Mouse (Mus musculus) embryonic facial prominence, embryonic 13.5 days (tissue): ENCODE data around the gene Sf3b4. TPM values are rescaled to one million over a fixed set of nuclear protein-coding genes. Genes with fewer than 3 reads are reported as not detected.
A peak's percentile ranks its signal among the peaks of the same experiment; 100 is the strongest.
"Not testable (repeated sequence)": the region's sequence is repeated elsewhere in the genome, so short reads cannot be mapped to it uniquely, and the experiment has no call there.

Experiments
- ATAC-seq: fragments of 200-750 bp; cut with Nextera tagmentation; 2 replicates; pipeline ENCODE4 v1.8.0; 2017; ENCODE audit warnings: low read depth; ENCODE audit not compliant: insufficient number of reproducible peaks, insufficient read depth, low FRiP score, low TSS enrichment
- H3K27ac ChIP-seq: fragments of 300-500 bp; sonication (generic); 2 replicates; pipeline ENCODE4 v1.5.1; 2015; ENCODE audit warnings: moderate library complexity, mild to moderate bottlenecking, inconsistent platforms
- H3K27me3 ChIP-seq: fragments of 300-500 bp; sonication (generic); 2 replicates; pipeline ENCODE4 v1.6.1; 2015; ENCODE audit warnings: mild to moderate bottlenecking, inconsistent platforms
- H3K36me3 ChIP-seq: fragments of 300-500 bp; sonication (generic); 2 replicates; pipeline ENCODE4 v1.6.1; 2015; ENCODE audit warnings: mild to moderate bottlenecking, inconsistent platforms
- H3K4me1 ChIP-seq: fragments of 300-500 bp; sonication (generic); 2 replicates; pipeline ENCODE4 v1.6.1; 2015; ENCODE audit warnings: inconsistent platforms
- H3K4me2 ChIP-seq: fragments of 300-500 bp; sonication (generic); 2 replicates; pipeline ENCODE4 v1.6.1; 2015; ENCODE audit warnings: moderate library complexity, mild to moderate bottlenecking, inconsistent platforms
- H3K4me3 ChIP-seq: fragments of 300-500 bp; sonication (generic); 2 replicates; pipeline ENCODE4 v1.5.1; 2015; ENCODE audit warnings: mild to moderate bottlenecking, inconsistent platforms
- H3K9ac ChIP-seq: fragments of 300-500 bp; sonication (generic); 2 replicates; pipeline ENCODE4 v1.6.1; 2015; ENCODE audit warnings: mild to moderate bottlenecking, inconsistent platforms
- H3K9me3 ChIP-seq: fragments of 300-500 bp; sonication (generic); 2 replicates; pipeline ENCODE4 v1.6.1; 2016; ENCODE audit warnings: inconsistent platforms
- WGBS: fragments of 180-500 bp; shearing (Covaris S2); methylation state at CpG from one replicate; pipeline ENCODE4 v1.1.7; 2015; ENCODE audit warnings: mixed read lengths; 5-methylcytosine and 5-hydroxymethylcytosine counted together
- polyA plus RNA-seq: library from polyadenylated mRNA; unstranded; fragments of >200 nt; fragmentation: Nextera tagmentation; extraction: Ambion mirVana; gene quantifications from 2 replicates; pipeline ENCODE4 v1.2.1, GENCODE M21; 2015

The Sf3b4 gene
- polyA plus RNA-seq, 1 experiment from 2014 or later = 184 TPM

DNA sequence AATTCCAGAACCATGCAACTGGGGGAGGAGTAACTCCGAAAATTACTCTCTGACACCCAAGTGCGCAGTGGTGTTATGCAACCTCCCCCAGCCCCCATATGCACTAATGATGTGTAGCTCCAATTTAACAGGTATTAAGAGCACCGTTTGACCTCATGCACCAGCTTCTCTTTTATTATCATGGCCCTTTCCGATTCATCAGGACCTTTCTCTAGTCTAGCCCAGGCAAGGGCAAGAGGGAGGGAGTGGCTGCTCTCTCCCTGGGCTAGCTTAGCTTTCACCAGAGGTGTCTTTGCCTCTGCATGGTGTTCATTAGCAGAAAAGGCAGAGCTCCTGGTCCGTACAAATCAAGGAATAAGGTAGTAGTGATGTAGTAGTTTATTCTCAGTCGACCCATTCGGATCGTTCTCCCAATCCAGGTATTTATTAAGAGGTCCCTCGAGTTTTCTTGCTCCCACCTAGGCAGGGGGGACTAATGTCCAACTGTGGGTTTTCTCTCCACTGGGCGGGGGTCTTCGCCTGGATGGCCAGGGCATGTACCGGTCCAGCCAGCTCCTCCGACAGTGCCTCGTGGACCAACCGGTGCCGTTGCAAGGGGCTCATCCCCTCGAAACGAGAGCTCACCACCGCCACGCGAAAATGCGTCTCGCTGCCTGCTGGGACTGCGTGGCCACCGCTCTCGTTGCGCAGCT, 24.5 kb downstream of the Sf3b4 start:
- ATAC-seq = no peak; the same call in 1 of the 2 replicates
- peak overlapping the region; percentile 63 for H3K4me3 ChIP-seq
- 17% methylated on average over 27 of the region's 27 CpGs for WGBS

DNA sequence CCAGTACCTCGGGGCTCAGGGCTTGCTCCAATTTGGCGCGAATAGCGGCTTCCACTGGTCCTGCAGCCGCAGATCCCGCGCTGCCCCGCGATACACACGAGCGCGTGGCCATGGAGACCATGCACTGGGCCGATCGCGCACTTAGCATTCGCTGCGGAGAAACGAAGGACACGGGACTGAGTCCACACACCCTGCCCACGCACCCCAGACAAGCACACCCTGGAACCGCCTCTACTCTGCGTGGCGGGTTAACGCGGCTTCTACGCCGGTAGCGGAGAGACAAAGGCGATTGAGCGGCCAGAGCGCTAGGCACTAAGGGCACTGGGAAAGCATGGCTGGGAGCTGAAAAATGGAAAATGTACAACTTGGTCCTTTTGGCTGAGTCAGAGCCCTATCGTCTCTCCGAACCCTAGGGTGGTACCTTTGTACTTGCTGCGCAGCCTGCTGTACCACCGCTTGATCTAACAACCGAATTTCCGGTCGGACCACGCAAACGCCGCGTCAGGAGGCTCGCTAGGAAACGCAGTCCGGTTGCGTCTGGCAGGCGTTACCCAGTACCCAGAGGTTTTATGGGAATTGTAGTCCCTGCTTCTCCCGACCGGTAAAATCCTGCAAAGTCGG, 25.1 kb downstream of the Sf3b4 start:
- H3K4me2 ChIP-seq = peak overlapping the region; percentile 96
- no peaks in the 10 kb centered on the region for H3K9me3 ChIP-seq
- H3K9ac ChIP-seq = peak overlapping the region; percentile 88
- peak overlapping the region; percentile 63 for H3K4me3 ChIP-seq
- peak; percentile 89 for ATAC-seq
- H3K4me1 ChIP-seq = peaks cover 19% of the 10 kb centered on the region
- peak overlapping the region; percentile 96 for H3K27ac ChIP-seq
- H3K27me3 ChIP-seq = no peaks in the 10 kb centered on the region
- H3K36me3 ChIP-seq = peaks cover 9% of the 10 kb centered on the region; the same call in 1 of the 2 replicates
- WGBS = under 1% methylated on average over 50 of the region's 50 CpGs

More for the DNA sequence above, 24.5 kb downstream of the Sf3b4 start:
- Histone ChIP-seq H3K9ac (peak overlapping the region; percentile 88), H3K27me3 (no peaks in the 10 kb centered on the region), H3K9me3 (no peaks in the 10 kb centered on the region), H3K27ac (peak overlapping the region; percentile 96), H3K4me2 (peak overlapping the region; percentile 96), H3K36me3 (peaks cover 9% of the 10 kb centered on the region; the same call in 1 of the 2 replicates), H3K4me1 (peaks cover 19% of the 10 kb centered on the region)

DNA sequence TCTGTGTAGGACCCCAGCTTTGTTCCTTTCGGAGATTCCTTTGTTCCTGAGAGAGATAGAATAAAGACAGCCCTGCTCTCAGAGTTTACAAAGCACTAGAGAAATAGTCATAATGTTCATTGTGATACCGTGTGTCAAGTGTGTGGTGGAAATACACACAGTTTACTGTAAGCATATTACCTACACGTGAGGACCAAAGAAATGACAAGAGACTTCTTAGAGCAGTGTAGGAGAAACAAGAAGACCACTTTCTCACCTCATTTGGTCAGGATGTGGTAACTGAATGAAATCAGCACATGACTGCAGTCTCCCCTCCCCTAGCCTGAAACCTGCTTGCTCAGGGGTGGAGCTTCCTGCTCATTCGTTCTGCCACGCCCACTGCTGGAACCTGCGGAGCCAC, 26.0 kb downstream of the Sf3b4 start:
- Histone ChIP-seq H3K4me2 (peak overlapping the region; percentile 96), H3K27ac (0 out of 2 replicates have a peak overlapping the region, but pooled peaks have one; percentile 57), H3K36me3 (peaks cover 9% of the 10 kb centered on the region; the same call in 1 of the 2 replicates), H3K9me3 (no peaks in the 10 kb centered on the region), H3K4me3 (peak overlapping the region; percentile 63), H3K4me1 (peaks cover 16% of the 10 kb centered on the region), H3K9ac (peak overlapping the region; percentile 59; the same call in 1 of the 2 replicates), H3K27me3 (no peaks in the 10 kb centered on the region)
- WGBS = 3% methylated on average over 6 of the region's 6 CpGs
- no peak for ATAC-seq

DNA sequence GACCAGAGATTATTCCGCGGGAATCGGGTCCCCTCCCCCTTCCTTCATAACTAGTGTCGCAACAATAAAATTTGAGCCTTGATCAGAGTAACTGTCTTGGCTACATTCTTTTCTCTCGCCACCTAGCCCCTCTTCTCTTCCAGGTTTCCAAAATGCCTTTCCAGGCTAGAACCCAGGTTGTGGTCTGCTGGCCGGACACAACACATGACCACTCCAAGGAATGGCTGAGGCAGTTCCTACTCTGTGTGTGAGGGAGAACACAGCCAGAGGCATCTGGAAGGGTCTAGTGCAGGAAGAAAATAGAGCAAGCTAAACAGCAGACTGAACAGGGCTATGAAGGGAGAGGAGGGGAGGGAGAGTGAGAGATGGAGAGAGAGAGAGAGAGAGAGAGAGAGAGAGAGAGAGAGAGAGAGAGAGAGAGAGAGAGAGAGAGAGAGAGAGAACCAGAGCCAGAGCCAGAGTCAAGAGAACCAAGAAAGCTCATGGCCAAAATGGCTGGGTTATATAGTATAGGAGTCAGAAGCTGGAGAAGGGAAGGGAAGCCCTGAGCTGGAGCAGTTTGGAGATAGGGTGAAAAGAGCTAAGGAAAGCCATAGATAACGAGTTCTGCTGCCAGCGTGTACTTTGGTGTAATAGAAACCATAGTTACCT, 26.6 kb downstream of the Sf3b4 start:
- peak overlapping the region; percentile 96 for H3K4me2 ChIP-seq
- H3K9me3 ChIP-seq, H3K27me3 ChIP-seq, ATAC-seq, H3K36me3 ChIP-seq, H3K27ac ChIP-seq, H3K9ac ChIP-seq, H3K4me3 ChIP-seq: not testable (repeated sequence)
- H3K4me1 ChIP-seq = peaks cover 16% of the 10 kb centered on the region
- 20% methylated on average over 8 of the region's 8 CpGs for WGBS

DNA sequence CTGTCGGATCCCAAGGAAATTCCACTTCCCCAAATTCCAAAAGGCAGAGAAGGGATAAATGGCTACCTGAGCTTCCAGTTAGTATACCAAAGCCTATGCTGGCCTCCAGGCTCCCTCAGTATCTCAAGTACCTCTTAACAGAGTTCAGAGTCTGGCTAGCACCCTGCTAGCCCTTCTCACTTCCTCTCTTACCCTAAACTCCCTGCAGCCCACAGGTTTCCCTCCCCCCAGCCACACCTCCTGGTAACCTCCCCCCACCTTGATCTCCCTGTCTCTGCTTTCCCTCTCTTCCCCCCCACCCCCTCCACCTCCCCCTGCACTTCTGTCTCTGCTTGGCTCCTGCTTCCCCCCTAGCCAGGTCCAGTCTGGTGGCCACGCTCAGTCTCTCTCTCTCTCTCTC, 27.6 kb downstream of the Sf3b4 start:
- no peak overlapping the region for H3K9ac ChIP-seq
- H3K4me3 ChIP-seq = no peak overlapping the region
- H3K27me3 ChIP-seq = no peaks in the 10 kb centered on the region
- peaks cover 16% of the 10 kb centered on the region for H3K4me1 ChIP-seq
- H3K27ac ChIP-seq = no peak overlapping the region
- H3K4me2 ChIP-seq = no peak overlapping the region
- peaks cover 6% of the 10 kb centered on the region; the same call in 1 of the 2 replicates for H3K36me3 ChIP-seq
- ATAC-seq = no peak
- whole genome bisulfite sequencing = 60% methylated on average over 2 of the region's 2 CpGs
- no peaks in the 10 kb centered on the region for H3K9me3 ChIP-seq

DNA sequence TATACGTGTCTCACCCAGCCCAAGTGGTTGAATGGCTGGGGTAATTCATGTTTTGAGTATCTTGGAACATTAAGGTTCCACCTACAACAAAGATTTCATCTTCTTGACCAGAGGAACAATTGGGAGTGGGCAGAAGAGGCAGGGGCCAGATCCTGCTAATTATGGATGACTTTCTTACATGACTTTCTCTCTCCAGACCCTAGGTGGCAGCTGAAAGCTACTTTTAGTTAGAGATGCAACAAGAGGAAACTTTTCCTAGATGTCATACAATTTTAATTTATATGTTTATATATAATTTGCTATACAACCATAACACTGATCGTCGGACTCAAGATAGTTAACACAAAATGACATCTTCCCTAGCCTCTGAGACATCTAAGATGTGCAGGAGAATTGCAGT, 35.7 kb downstream of the Sf3b4 start:
- no peak overlapping the region for H3K9ac ChIP-seq
- H3K4me2 ChIP-seq = no peak overlapping the region
- no peak overlapping the region for H3K4me3 ChIP-seq
- 83% methylated on average over 3 of the region's 3 CpGs for WGBS
- H3K36me3 ChIP-seq = no peaks in the 10 kb centered on the region
- H3K4me1 ChIP-seq = no peaks in the 10 kb centered on the region
- no peaks in the 10 kb centered on the region for H3K27me3 ChIP-seq
- H3K9me3 ChIP-seq = no peaks in the 10 kb centered on the region
- no peak overlapping the region for H3K27ac ChIP-seq
- no peak for ATAC-seq

DNA sequence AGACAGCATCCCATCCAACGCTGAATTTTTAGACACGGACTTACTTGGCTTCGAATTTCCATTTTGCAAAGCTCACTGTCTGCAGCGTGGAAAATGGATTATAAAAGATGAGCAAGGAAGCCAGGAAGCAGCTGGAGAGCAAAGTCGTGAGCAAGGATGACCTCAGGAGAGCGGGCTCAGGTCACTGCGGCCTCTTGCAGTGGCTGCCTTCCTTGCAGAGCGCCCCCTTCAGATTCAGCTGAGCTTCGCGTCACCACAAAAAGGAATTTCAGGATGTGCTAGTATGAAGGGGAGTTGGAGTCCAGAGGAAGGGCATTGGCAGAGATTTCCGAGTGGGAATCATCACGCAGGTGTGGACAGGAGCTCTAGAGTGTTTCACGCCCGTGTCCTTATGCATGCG, 37.1 kb downstream of the Sf3b4 start:
- H3K9ac ChIP-seq = 0 out of 2 replicates have a peak overlapping the region, but pooled peaks have one; percentile 27
- WGBS = 19% methylated on average over 15 of the region's 15 CpGs
- no peak for ATAC-seq

DNA sequence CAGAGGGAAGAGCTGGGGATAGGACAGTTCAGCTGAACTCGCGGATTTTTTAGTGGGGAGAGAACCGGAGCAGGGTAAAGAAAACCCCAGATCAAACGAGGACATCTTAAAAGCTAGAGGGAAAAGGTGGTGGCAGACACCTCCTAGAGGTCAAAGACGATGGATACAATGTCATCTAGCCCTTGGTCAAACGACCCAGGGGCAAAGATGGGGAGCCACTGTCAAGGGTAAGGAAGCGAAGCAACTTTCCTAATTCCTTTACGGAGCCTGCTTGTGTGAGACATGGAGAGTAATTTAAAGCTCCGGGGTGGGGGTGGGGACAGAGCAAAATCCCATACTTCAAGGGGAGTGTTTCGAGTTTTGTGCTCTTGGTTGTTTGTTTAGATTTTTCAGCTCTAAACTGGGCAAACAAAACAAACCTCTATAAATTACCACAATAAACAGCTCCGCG, 47.1 kb downstream of the Sf3b4 start:
- Histone ChIP-seq H3K4me2 (peak overlapping the region; percentile 86), H3K27ac (peak overlapping the region; percentile 99), H3K4me3 (peak overlapping the region; percentile 62), H3K9me3 (no peaks in the 10 kb centered on the region), H3K4me1 (peaks cover 31% of the 10 kb centered on the region), H3K27me3 (no peaks in the 10 kb centered on the region), H3K36me3 (no peaks in the 10 kb centered on the region), H3K9ac (peak overlapping the region; percentile 91)
- WGBS = 0% methylated on average over 12 of the region's 12 CpGs
- ATAC-seq = no peak

More for the DNA sequence above, 37.1 kb downstream of the Sf3b4 start:
- Histone ChIP-seq H3K4me2 (no peak overlapping the region), H3K4me3 (no peak overlapping the region), H3K27me3 (no peaks in the 10 kb centered on the region), H3K4me1 (no peaks in the 10 kb centered on the region), H3K27ac (no peak overlapping the region), H3K9me3 (no peaks in the 10 kb centered on the region), H3K36me3 (no peaks in the 10 kb centered on the region)

DNA sequence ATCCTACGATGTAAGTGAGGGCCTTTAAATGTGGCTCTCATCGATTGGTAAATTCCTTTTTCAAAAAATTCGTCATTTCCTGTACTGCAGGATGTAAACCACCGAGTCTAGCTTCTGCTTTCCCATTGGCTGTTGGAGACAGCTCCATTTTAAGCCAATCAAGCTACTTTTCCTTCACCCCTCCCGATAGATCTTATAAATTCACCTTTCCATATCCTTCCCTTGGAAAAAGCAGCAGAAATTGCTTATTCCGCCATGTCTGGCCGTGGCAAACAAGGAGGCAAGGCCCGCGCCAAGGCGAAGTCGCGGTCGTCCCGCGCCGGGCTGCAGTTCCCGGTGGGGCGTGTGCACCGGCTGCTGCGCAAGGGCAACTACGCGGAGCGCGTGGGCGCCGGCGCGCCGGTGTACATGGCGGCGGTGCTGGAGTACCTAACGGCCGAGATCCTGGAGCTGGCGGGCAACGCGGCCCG, 47.6 kb downstream of the Sf3b4 start, which contains the start of the genes Bola1 and Hist2h2ab:
Gene Bola1, minus strand, starts transcription at position 49 of the 470 bp plus-strand sequence.
Gene Hist2h2ab, plus strand, starts transcription at position 205 of the 470 bp plus-strand sequence.
- under 1% methylated on average over 37 of the region's 37 CpGs for WGBS
- Histone ChIP-seq H3K27ac (peak within 1 kb of the TSS; percentile 99), H3K9ac (peak within 1 kb of the TSS; percentile 91), H3K4me2 (peak within 1 kb of the TSS; percentile 86), H3K36me3 (no peaks in the 10 kb centered on the region), H3K9me3 (no peaks in the 10 kb centered on the region), H3K4me1 (peaks cover 31% of the 10 kb centered on the region), H3K27me3 (no peaks in the 10 kb centered on the region), H3K4me3 (peak within 1 kb of the TSS; percentile 62)
- peak; percentile 85 for ATAC-seq

DNA sequence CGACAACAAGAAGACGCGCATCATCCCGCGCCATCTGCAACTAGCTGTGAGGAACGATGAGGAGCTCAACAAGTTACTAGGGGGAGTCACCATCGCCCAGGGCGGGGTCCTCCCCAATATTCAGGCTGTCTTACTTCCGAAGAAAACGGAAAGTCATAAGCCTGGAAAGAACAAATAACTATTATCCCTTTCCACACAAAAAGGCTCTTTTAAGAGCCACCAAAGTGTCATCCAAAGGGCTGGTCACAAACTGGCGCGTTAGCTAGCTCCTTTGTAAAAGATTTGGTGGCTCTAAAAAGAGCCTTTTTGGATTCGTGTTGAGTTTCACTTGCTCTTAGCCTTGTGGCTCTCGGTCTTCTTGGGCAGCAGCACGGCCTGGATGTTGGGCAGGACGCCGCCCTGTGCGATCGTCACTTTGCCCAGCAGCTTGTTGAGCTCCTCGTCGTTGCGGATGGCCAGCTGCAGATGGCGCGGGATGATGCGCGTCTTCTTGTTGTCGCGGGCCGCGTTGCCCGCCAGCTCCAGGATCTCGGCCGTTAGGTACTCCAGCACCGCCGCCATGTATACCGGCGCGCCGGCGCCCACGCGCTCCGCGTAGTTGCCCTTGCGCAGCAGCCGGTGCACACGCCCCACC, 48.1 kb downstream of the Sf3b4 start:
- WGBS = under 1% methylated on average over 39 of the region's 47 CpGs
- H3K4me1 ChIP-seq = peaks cover 32% of the 10 kb centered on the region

More for the DNA sequence above, 48.1 kb downstream of the Sf3b4 start:
- H3K36me3 ChIP-seq, H3K27me3 ChIP-seq, H3K9me3 ChIP-seq: not testable (repeated sequence)
- Histone ChIP-seq H3K4me2 (peak overlapping the region; percentile 86), H3K9ac (peak overlapping the region; percentile 91), H3K27ac (peak overlapping the region; percentile 99), H3K4me3 (peak overlapping the region; percentile 62)
- ATAC-seq = peak; percentile 7; the same call in 1 of the 2 replicates
